Mouse (Mus musculus) thymus, postnatal 0 days (tissue): ENCODE measurements around the gene Mycbpap. TPM values are rescaled to one million over a fixed set of nuclear protein-coding genes. Genes with fewer than 3 reads are reported as not detected.

ENCODE experiments used
- DNase-seq: peaks from one replicate; pipeline ENCODE4 v3.0.0-alpha.2; 2015; ENCODE audit warnings: low spot score
- polyA plus RNA-seq: library from polyadenylated mRNA; unstranded; fragments of >200 nt; fragmentation: Nextera tagmentation; extraction: Ambion mirVana; gene quantifications from 2 replicates; pipeline ENCODE4 v1.2.1, GENCODE M21; 2015

Gene Mycbpap
- polyA plus RNA-seq, 1 experiment from 2014 or later = 0.14 TPM

GRCm38 (mm10) chr11:94481963-94482362, 39.6 kb downstream of the Mycbpap start:
- no peak for DNase-seq

- DNase-seq = no peak
Measured at GRCm38 (mm10) chr11:94480382-94480781, 41.2 kb downstream of the Mycbpap start.

DNA sequence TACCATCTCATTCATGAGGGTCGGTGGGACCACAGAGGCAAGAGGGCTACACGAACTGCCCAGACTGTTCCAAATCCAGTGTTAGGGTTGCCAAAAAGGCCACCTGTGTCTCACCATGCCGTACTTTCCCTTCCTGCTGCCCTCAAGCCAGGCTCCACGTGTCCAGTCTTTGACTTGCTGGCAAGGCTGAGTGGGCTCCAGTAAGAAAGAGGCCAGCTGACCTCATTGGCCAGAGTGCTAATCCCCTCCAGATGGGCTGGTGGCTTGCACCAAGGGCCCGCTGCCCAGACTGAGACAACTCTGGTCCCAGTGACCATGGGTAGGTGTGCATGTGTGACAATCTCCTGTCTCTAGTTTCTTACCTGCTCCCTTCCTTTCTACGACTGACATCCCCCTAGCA, 43.9 kb downstream of the Mycbpap start:
- no peak for DNase-seq

- DNase-seq = no peak
Measured at GRCm38 (mm10) chr11:94475722-94476121, 45.8 kb downstream of the Mycbpap start.

DNA sequence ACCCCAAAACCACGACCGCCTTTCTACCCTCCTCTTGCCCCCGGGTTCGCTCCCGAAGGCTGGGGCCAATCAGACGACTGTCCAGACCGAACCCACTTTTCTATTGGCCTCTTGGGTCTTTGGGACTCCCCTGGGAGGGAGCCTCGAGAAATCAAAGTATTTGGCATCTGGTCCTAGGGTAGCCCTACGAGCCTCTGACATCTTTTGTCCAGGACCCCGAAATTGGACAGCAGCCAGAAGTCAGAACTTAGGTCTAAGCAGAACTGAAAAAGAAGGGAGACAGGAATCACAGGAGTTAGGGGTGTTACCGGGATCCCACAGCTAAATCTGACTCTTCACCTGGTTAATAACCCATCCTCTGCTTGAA, 47.0 kb downstream of the Mycbpap start:
- no peak for DNase-seq

DNA sequence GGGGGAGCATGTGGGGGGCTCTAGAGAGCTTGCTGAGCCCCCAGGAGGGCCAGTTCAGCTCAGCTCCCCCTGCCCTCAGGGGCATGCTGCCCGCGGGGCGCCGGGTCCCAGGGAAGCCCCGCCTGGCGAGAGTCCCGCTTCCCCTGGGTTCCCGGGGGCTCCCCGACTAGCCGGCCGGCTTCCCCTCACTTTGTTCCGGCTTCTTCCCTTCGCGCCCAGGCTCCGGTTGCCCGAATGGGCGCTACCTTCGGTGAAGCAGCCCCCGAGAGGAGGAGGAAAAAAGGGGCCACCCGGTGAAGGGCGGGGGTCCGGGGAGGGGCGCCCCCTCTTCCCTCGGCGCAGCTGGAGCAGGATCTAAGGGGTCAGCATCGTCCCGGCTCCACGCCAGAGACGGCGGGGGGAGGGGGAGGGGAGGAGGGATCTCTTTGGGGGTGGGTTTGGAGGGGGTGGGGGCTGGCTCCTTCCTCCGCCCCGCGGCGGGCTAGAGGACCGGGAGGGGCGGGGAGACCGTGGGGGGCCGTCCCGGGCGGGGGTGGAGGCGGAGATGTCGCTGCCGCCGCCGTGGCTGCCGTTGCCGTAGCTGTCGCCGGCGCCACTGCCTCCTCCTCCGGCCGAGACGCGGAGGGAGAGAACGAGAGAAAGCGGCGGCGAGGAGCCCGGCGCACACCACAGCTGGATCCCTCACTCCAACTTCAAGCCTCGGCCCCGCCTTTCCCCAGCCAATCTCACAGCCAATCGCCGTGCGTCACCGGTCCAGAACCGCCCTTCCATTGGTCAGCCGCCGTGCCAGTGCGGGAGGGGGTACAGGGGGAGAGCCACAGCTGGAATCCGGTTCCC, 47.6 kb downstream of the Mycbpap start, which contains the start of gene Cacna1g:
Gene Cacna1g, minus strand, starts transcription at position 492 of the 837 bp plus-strand sequence.
- peak; percentile 76 for DNase-seq

DNA sequence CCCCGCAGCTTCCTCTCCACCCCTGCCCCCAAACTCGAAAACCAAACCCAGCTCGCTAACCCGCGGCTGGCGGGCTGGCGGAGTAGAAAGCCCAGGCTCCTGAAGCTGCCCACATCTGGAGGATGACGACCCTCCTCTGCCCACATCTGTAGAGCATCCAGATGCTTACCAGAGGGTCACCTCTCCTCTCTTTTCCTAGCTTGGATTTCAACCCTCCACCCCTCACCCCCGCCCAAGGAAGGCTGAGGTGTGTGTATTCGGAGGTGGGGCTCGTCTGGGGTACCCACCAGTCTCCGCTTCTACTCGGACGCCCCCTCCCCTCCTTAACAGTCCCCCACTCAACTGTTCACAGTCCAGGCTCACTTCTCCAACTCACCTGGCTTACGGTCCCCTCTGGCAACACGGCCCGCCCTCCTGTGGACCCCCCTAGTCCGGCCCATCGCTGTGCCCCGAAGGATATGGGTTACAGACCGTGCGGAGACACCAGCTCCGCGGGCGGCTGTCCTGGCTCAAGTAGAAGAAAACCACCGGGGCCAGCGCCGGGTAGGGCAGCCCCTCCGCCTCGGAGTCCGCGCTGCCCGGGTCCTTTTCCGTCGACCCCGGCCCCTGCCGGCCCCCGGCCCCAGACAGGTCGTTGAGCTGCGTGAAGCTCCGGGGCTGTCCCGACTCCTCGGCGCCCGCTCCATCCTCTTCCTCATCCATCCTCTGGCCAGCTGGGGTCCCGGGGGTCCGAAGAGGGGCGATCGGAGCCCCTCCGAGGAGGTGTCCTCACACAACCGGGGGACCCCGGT, 48.4 kb downstream of the Mycbpap start:
- no peak for DNase-seq

GRCm38 (mm10) chr11:94472585-94472915, 49.0 kb downstream of the Mycbpap start:
- DNase-seq = no peak

DNA sequence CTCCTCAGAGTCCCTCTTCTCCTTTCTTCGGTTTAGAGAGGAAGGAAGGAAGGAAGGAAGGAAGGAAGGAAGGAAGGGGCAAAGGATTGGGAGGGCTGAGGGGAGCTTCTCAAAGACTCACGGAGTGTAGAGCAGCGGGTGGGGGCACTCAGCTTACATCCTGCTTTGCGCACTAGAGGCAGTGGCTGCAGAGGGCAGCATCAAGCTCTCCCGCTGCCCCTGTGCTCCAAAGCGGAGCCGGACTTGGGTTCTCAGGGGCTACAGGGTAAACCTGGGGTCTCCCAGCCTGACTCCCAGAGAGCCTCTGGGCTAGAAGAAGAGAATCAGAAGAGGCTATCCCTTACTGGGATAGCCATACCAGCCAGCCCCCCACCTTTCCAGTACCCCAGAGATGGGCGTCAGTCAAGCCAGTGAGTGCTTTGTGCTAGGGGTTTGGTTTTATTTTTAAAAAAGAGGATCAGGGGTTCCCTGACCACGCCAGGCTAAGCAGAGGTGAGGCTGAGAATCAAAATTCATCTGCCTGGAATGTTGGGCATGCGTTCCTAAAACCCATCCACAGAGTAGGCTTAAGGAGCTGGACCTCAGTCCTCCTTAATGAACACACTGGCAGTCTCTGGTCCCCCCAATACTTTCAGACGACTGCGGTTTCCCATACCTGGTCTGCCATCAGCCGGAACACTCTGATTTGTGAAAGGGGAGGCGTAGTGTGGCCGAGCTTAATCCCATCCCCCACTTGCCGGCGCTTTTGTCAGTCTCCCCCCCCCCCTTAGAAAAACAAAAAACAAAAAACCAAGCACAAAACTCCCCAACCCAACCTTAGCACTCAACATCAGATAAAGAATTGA, 49.6 kb downstream of the Mycbpap start:
- DNase-seq = no peak

GRCm38 (mm10) chr11:94470391-94470790, 51.2 kb downstream of the Mycbpap start:
- no peak for DNase-seq

DNA sequence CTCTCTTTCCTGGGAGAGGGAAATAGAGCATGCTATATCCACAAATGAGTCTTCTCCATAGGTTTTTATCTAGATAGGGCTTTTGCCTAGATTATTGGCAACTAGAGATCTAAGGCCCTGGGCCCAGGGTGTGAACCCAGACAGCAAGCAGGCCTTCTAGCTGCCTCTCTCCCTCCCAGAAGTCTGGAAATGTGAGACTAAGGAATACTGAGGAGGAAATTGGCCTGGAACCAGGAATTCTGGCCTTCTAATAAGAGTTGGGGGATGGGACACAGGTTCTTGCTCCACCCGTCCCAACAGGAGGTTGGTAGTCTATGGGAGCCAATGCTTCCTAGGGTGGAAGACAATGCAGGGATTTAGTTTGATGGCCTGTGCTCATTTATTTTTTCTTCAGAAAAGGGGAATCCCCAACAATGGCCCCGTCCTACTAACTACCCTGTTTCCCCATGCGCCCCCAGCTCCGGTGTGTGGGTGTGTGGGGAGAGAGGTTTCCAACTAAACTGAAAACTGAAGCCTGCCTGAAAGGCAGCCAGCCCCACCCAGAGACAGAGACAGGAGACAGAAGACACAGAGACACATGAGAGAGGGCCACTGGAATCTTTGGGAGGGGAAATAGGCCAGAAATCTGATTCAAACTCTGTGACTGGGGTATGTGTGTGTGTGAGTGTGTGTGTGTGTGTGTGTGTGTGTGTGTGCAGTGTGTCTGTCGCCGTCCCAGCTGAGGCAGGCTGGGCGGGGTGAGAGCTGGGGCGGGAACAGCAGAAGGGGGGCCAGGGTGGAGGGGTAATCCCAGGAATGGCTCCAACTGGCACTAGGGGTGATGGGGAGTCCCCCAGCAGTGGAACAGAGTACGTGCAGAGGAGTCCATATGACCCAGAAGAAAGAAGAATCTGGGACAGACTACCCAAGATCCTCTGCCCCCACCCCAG, 52.1 kb downstream of the Mycbpap start:
- no peak for DNase-seq

DNA sequence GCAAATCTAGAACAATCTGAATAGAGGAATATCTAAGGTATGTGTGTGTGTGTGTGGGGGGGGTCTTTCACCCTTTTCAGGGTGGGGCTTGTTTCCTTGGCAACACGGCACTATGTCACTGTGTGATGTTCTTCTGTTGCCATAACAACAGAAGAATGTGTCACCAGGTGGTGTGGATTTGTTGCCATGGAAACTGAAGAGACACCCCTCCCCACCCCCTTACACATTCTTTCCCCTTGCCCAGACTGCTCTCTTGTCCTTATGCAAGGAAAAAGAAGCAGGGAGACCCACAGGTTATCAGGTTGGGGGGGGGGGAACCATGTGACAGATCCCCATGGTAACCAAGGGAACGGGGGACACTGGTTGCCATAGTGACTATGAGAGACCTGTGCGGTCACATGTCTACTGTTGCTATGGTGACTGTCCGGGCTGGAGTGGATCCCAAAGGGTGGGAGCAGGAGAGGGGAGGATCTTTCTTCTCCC, 52.9 kb downstream of the Mycbpap start:
- no peak for DNase-seq

DNA sequence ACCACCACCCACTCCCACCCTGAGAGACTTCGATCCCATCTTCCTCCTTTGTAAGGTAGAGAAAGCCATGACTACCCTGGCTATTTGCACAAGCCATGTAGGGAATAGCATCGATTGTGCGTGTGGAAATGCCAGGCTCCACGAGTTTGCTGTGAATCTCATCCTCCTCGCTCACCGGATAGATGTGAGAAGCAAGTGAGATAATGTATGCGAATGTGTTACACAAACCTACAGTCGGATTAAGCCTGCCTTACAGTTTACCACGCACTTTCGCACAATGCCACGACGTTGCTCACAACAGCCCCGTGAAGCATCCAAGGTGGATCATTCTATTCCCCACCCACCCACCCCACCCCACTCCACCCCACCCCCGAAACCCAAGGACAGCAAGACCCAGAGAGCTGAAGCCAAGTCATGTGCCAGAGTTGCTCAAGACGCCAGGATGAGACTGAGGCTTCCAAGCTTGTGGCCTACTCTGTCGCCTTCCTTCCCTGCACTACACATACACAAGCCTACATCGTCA, 55.1 kb downstream of the Mycbpap start:
- DNase-seq = no peak

GRCm38 (mm10) chr11:94464170-94464569, 57.4 kb downstream of the Mycbpap start:
- DNase-seq = no peak

- no peak for DNase-seq
Measured at GRCm38 (mm10) chr11:94461856-94462255, 59.7 kb downstream of the Mycbpap start.

DNA sequence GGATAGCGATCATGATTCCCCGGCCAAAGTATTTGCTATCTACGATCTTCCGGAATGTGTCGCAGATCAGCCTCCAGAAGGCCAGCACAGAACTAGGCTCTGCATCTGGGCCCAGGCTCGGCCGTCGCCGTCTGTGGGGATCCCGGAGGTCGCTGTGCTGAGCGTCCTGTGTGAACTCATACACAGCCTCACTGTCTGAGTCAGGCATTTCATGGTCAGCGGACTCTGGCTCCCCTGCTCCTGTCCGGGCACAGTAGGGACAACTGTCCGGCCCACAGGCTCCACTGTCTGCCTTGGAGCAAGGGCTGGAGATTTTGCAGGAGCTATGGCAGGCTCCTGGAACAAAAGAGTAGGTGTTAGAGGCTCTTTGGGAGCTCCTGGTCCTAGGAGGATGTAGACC, 64.5 kb downstream of the Mycbpap start:
- DNase-seq = no peak

DNA sequence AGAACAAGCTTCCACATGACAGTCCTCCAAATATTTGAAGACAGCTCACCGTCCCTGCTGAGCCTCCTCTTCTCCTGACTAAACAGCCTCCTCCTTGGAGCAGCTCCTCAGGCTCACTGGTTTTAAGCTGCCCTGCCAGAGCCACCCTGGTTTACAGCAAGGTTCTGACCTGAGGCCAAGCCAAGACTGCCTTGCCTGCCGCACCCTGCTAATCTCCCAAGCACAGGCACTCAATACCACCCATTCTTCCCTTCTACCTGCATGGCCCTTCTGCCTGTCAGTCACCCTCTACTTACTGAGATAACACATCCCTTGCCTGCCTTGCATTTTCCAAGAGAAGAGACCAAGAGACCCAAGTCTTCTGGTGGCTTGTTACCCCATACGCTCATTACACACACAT, 65.2 kb downstream of the Mycbpap start:
- DNase-seq = no peak

- no peak for DNase-seq
Measured at GRCm38 (mm10) chr11:94455161-94455820, 66.3 kb downstream of the Mycbpap start.

DNA sequence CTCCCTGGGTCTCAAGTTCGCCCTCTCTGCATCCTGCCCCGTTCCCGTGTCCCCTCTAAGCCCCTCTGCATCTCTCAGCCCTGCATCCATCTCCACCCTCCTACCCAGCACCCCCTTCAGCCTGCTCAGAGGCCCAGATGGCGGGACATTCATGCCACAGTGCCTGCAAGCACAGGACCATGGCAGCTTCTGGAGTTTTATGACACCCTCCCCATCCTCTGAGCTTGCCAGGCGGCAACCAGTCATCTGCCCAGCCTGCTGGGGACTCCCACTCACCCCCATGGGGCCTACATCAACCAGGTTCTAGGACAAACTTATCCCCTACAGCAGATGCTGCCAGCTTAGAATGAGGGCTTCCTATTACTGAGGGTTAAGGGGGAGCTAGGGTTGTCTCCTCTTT, 66.8 kb downstream of the Mycbpap start:
- DNase-seq = no peak
